Mouse (Mus musculus): ENCODE measurements around the gene Cck.
"Not testable (repeated sequence)": the region's sequence is repeated elsewhere in the genome, so short reads cannot be mapped to it uniquely, and the experiment has no call there.

The Cck gene

GRCm38 (mm10) chr9:121460527-121460926 lies 35.0 kb downstream of the Cck start:
- DNase-seq (ENCODE audit: low read depth, low spot score), result no peak

GRCm38 (mm10) chr9:121459950-121460349 lies 35.5 kb downstream of the Cck start:
- no peak for DNase-seq (ENCODE audit: low read depth, low spot score)

- peak; percentile 56 for DNase-seq (ENCODE audit: low read depth, low spot score)
These were observed 37.0 kb downstream of the Cck start for GRCm38 (mm10) chr9:121458466-121458865.

GRCm38 (mm10) chr9:121456739-121457515 lies 38.6 kb downstream of the Cck start:
- DNase-seq (ENCODE audit: low read depth, low spot score), result no peak

- no peak for DNase-seq (ENCODE audit: low read depth, low spot score)
These were observed 40.6 kb downstream of the Cck start for GRCm38 (mm10) chr9:121454891-121455290.

GRCm38 (mm10) chr9:121452342-121452942 lies 43.1 kb downstream of the Cck start:
- not testable (repeated sequence) for DNase-seq (ENCODE audit: low read depth, low spot score)

GRCm38 (mm10) chr9:121446431-121446831 lies 49.1 kb downstream of the Cck start:
- DNase-seq (ENCODE audit: low read depth, low spot score), result no peak

- DNase-seq (ENCODE audit: low read depth, low spot score), result peak; percentile 13
These were observed 50.1 kb downstream of the Cck start for GRCm38 (mm10) chr9:121445364-121445763.

GRCm38 (mm10) chr9:121444367-121444707 lies 51.2 kb downstream of the Cck start:
- DNase-seq (ENCODE audit: low read depth, low spot score), result no peak

GRCm38 (mm10) chr9:121443696-121444366 lies 51.7 kb downstream of the Cck start:
- peak; percentile 61 for DNase-seq (ENCODE audit: low read depth, low spot score)

GRCm38 (mm10) chr9:121442145-121442544 lies 53.3 kb downstream of the Cck start:
- DNase-seq (ENCODE audit: low read depth, low spot score), result no peak
